Mouse (Mus musculus) heart, embryonic 16.5 days (tissue): ENCODE results near the gene R3hdm1. TPM values are rescaled to one million over a fixed set of nuclear protein-coding genes. Genes with fewer than 3 reads are reported as not detected.
"Not testable (repeated sequence)": the region's sequence is repeated elsewhere in the genome, so short reads cannot be mapped to it uniquely, and the experiment has no call there.

ENCODE experiments used
- ATAC-seq: fragments of 200-750 bp; cut with Nextera tagmentation; replicated peaks from 2 replicates; pipeline ENCODE4 v1.8.0; 2017; ENCODE audit warnings: moderate number of reproducible peaks; ENCODE audit not compliant: insufficient read depth, low FRiP score; ENCODE audit errors: extremely low read depth
- H3K27ac ChIP-seq: fragments of 300-500 bp; sonication (generic); 2 replicates; pipeline ENCODE4 v1.5.1; 2014; ENCODE audit warnings: mild to moderate bottlenecking, low read length, control low read depth, moderate library complexity
- H3K27me3 ChIP-seq: fragments of 300-500 bp; sonication (generic); 2 replicates; pipeline ENCODE4 v1.6.1; 2014; ENCODE audit warnings: low read length, mixed read lengths; ENCODE audit not compliant: control insufficient read depth, insufficient read depth
- H3K36me3 ChIP-seq: fragments of 300-500 bp; sonication (generic); 2 replicates; pipeline ENCODE4 v1.6.1; 2014; ENCODE audit not compliant: control insufficient read depth, insufficient read depth
- H3K4me1 ChIP-seq: fragments of 300-500 bp; sonication (generic); 2 replicates; pipeline ENCODE4 v1.6.1; 2014; ENCODE audit warnings: low read length, mixed read lengths; ENCODE audit not compliant: control insufficient read depth, insufficient read depth
- H3K4me2 ChIP-seq: fragments of 300-500 bp; sonication (generic); 2 replicates; pipeline ENCODE4 v1.6.1; 2014; ENCODE audit warnings: low read depth, mild to moderate bottlenecking, control low read depth, low read length
- H3K4me3 ChIP-seq: fragments of 300-500 bp; sonication (generic); 2 replicates; pipeline ENCODE4 v1.5.1; 2014; ENCODE audit warnings: mild to moderate bottlenecking, control low read depth, low read length
- H3K9ac ChIP-seq: fragments of 300-500 bp; sonication (generic); 2 replicates; pipeline ENCODE4 v1.6.1; 2014; ENCODE audit warnings: low read length, control low read depth
- H3K9me3 ChIP-seq: fragments of 300-500 bp; sonication (generic); replicated peaks from 2 replicates; pipeline ENCODE4 v1.6.1; 2016; ENCODE audit warnings: low read length; ENCODE audit not compliant: control insufficient read depth
- WGBS: fragments of 180-500 bp; shearing (Covaris S2); extraction: QIAGEN DNeasy Blood & Tissue Kit; methylation state at CpG from one replicate; pipeline ENCODE4 v1.1.7; 2014; 5-methylcytosine and 5-hydroxymethylcytosine counted together
- polyA plus RNA-seq: library from polyadenylated mRNA; unstranded; fragments of >200 nt; fragmentation: Nextera tagmentation; extraction: Ambion mirVana; gene quantifications from 2 replicates; pipeline ENCODE4 v1.2.1, GENCODE M21; 2015

Gene R3hdm1
- polyA plus RNA-seq, 1 experiment from 2014 or later = 47.8 TPM

DNA sequence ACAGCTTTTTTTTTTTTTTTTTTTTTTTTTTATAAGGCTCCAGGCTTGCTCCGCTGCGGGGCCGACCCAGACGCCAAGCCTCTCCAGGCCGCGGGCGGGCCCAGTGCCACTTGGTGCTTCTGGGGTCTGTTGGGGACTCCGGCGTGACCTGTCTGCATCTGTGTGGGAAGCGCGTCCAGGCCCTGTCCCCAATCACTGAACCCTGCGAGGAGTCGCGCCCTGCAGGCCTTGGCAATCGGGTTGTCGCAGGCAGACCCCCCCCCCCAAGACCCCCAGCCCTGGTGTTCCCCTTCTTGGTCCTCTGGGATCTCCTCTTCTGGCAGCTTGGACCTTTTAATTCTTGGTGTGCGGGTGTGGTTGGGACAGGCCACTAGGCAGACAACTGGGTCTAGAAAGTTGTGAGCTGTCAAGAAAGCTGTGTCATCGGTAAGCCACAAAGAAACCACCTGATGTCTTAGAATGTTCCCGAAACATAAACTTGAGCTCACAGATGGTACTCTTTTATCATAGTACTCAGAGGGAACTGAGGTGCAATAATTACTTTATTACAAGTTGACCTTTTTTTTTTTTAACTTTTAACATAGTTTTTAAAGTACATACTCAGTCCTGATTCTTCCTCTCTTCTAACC is 141.7 kb downstream of the R3hdm1 start:
- peak overlapping the region; percentile 87 for H3K27ac ChIP-seq
- peak overlapping the region; percentile 94 for H3K9ac ChIP-seq
- no peaks in the 10 kb centered on the region for H3K36me3 ChIP-seq
- peak overlapping the region; percentile 93 for H3K4me2 ChIP-seq
- peak overlapping the region; percentile 85 for H3K4me3 ChIP-seq
- peaks cover 7% of the 10 kb centered on the region for H3K4me1 ChIP-seq
- no peaks in the 10 kb centered on the region for H3K9me3 ChIP-seq
- no peaks in the 10 kb centered on the region for H3K27me3 ChIP-seq
- peak; percentile 29 for ATAC-seq
- under 1% methylated on average over 19 of the region's 19 CpGs for WGBS

DNA sequence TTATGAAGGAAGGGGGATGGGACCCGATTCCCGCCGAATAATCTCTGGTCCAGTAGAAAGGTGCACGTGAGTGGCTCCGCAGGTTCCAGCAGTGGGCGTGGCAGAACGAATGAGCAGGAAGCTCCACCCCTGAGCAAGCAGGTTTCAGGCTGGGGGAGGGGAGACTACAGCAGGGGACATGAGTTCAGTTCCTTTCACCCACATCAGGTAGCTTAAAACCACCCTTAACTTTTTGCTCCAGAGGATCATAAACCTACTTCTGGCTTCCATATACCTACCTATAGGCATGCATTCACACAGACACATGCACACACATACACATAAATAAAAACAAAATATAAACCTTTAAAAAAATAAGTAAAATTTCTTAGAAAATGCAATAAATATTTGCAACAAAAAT is 164.0 kb downstream of the R3hdm1 start:
- H3K9me3 ChIP-seq, H3K4me2 ChIP-seq, H3K27me3 ChIP-seq, H3K9ac ChIP-seq, H3K27ac ChIP-seq, ATAC-seq, H3K4me1 ChIP-seq, H3K4me3 ChIP-seq: not testable (repeated sequence)
- 80% methylated on average over 7 of the region's 7 CpGs for WGBS
- H3K36me3 ChIP-seq = peaks cover 63% of the 10 kb centered on the region

DNA sequence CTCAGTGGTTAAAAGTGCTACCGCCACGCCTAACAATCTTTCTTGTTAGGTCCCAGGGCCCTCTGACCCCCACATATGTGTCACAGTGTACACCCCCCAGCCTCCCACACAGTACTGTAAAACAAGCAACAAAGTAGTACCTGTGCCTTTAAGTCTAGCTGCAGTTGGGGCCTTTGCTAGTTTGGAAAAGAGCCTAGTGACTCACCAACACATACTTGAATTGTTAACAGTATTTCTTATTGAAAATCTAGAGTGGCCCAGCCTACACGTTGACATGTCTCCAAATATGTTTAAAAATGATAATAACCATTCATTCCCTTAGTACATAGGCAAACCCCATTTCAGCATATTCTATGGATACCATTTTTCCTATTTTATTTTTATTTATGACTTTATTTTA is 167.6 kb downstream of the R3hdm1 start:
- no peak overlapping the region for H3K9ac ChIP-seq
- H3K36me3 ChIP-seq = peaks cover 70% of the 10 kb centered on the region
- H3K27ac ChIP-seq = no peak overlapping the region
- H3K27me3 ChIP-seq = no peaks in the 10 kb centered on the region
- H3K4me1 ChIP-seq = no peaks in the 10 kb centered on the region
- no peak overlapping the region for H3K4me3 ChIP-seq
- no peak for ATAC-seq
- no peak overlapping the region for H3K4me2 ChIP-seq
- no peaks in the 10 kb centered on the region for H3K9me3 ChIP-seq
- WGBS = 84% methylated on average over 3 of the region's 3 CpGs

DNA sequence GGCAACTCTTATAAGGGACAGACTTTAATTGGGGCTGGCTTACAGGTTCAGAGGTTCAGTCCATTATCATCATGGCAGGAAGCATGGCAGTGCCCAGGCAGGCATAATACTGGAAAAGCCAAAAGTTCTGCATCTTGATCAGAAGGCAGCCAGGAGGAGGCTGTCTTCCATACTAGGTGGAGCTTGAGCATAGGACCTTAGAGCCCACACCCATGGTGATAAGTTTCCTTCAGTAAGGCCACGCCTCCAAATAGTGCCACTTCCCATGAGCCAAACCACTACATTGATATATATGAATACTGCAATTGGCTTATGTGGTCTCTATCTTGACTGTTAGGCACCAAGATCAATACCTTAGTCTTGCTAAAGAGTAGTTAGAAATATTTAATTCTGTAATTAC is 172.8 kb downstream of the R3hdm1 start:
- peaks cover 66% of the 10 kb centered on the region for H3K36me3 ChIP-seq

DNA sequence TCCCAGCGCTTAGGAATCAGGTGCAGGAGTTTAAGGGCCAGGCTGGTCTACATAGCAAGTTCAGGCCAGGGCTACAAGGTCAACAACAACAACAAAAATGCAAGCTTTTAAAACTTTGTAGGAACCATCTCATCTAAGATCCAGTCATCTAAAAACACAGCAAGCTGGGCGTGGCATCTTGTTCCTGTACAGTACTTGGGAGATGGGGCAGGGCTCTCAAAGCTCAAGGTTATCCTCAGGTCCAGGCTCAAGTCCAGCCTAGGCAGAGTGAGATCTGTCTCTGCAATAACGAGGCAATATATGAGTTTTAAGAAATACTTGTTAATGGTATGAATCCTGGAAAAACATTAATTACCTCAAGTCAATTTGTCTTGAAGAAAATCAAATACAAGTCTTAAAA is 175.5 kb downstream of the R3hdm1 start:
- H3K36me3 ChIP-seq = peaks cover 60% of the 10 kb centered on the region
- H3K4me3 ChIP-seq = no peak overlapping the region
- no peaks in the 10 kb centered on the region; the same call in 1 of the 2 replicates for H3K9me3 ChIP-seq
- H3K4me2 ChIP-seq = no peak overlapping the region
- H3K4me1 ChIP-seq = no peaks in the 10 kb centered on the region
- no peak overlapping the region for H3K9ac ChIP-seq
- H3K27me3 ChIP-seq = no peaks in the 10 kb centered on the region
- 93% methylated on average over 3 of the region's 3 CpGs for WGBS
- no peak overlapping the region for H3K27ac ChIP-seq
- ATAC-seq = no peak

More for the DNA sequence above, 172.8 kb downstream of the R3hdm1 start:
- Histone ChIP-seq H3K27ac (no peak overlapping the region), H3K4me1 (no peaks in the 10 kb centered on the region), H3K4me3 (no peak overlapping the region), H3K27me3 (no peaks in the 10 kb centered on the region), H3K9ac (no peak overlapping the region), H3K4me2 (no peak overlapping the region), H3K9me3 (no peaks in the 10 kb centered on the region)
- 96% methylated on average over 1 of the region's 1 CpGs for WGBS
- ATAC-seq = no peak

DNA sequence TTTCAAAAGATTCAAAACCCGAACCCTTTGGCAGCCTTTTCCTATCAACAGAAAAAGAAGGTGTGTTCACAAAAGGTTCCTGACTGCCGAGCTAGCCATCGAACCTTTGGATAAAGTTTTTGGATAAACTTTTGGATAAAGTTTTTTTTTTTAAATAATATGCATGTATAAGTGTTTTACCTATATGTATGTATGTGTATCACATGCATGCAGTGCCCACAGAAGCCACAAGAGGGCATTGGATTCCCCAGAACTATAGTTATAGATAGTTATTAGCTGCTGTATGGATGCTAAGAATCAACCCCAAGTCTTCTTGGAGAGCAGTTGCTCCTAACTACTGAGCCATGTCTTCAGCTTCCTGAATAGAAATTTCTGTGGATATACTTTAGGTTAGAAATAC is 178.7 kb downstream of the R3hdm1 start:
- H3K4me1 ChIP-seq = no peaks in the 10 kb centered on the region
- H3K36me3 ChIP-seq = peaks cover 42% of the 10 kb centered on the region
- H3K27ac ChIP-seq = no peak overlapping the region
- H3K9me3 ChIP-seq = no peaks in the 10 kb centered on the region; the same call in 1 of the 2 replicates
- no peak overlapping the region for H3K9ac ChIP-seq
- no peak overlapping the region for H3K4me2 ChIP-seq
- WGBS = 93% methylated on average over 3 of the region's 3 CpGs
- H3K4me3 ChIP-seq = no peak overlapping the region
- no peaks in the 10 kb centered on the region for H3K27me3 ChIP-seq
- ATAC-seq = no peak

DNA sequence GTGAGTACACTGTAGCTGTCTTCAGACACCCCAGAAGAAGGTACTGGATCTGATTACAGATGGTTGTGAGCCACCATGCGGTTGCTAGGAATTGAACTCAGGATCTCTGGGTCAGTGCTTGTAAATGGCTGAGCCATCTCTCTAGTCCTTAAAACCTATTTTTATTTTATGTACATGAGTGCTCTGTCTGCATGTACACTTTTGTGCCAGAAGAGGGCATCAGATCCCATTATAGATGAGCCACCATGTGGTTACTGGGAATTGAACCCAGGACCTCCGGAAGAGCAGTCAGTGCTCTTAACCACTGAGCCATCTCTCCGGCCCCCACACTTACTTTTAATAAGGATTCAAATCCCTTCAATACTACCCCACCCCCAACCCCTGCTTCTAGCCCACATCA is 179.8 kb downstream of the R3hdm1 start:
- Histone ChIP-seq H3K27ac (no peak overlapping the region), H3K4me2 (no peak overlapping the region), H3K4me1 (no peaks in the 10 kb centered on the region), H3K9me3 (no peaks in the 10 kb centered on the region; the same call in 1 of the 2 replicates), H3K4me3 (no peak overlapping the region), H3K36me3 (peaks cover 32% of the 10 kb centered on the region), H3K9ac (no peak overlapping the region), H3K27me3 (no peaks in the 10 kb centered on the region)
- ATAC-seq = no peak
- WGBS = 93% methylated on average over 3 of the region's 3 CpGs

DNA sequence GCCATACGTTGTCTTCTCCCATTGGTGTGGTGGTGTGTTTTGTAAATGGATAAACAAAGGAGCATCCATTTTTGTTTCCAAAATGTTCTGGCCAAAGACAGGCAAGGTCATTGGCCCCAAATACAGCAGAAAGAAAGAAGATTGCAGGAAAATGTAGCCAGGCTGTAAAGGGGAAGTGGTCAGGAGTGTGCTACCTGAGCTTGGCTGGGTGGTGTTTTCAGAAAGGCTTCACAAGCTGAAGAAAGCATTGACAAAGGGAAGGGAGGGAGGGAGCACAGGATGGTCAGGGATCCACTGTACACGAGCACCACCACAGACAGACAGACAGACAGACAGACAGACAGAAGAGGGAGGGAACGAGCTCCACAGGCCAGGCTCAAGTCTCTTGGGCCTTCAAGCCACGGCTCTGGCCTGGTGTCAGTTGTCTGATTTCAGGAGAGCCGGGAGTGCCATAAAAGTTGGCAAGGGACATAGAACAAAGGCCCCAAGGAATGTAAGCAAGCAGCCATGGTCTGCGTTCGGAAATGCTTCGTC is 181.1 kb downstream of the R3hdm1 start:
- no peak for ATAC-seq
- Histone ChIP-seq H3K9me3 (no peaks in the 10 kb centered on the region; the same call in 1 of the 2 replicates), H3K36me3 (peaks cover 21% of the 10 kb centered on the region), H3K4me2 (no peak overlapping the region), H3K27ac (no peak overlapping the region), H3K4me3 (no peak overlapping the region), H3K9ac (no peak overlapping the region), H3K27me3 (no peaks in the 10 kb centered on the region), H3K4me1 (no peaks in the 10 kb centered on the region)
- 86% methylated on average over 8 of the region's 8 CpGs for WGBS

DNA sequence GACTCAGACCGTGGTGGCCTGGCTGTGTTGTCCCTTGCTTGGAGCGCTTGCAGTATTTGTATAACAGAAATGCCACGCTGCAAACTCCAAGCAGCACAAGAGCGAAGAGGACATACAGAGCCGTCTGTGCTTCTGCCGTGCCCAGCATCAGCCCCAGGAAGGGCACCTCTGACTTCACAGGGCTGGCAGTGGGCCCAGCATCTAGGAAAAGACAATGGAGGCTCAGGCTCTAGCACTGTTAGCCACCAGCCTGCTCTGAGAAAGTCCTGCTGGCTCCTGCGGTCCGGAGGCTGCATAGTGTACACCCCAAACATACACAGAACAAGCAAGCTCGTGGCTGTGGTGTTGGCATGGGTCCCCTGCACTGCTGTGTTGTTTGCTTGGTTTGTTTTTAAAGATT is 182.0 kb downstream of the R3hdm1 start:
- H3K9ac ChIP-seq = no peak overlapping the region
- no peaks in the 10 kb centered on the region for H3K27me3 ChIP-seq
- 71% methylated on average over 9 of the region's 9 CpGs for WGBS
- H3K4me1 ChIP-seq = no peaks in the 10 kb centered on the region
- no peaks in the 10 kb centered on the region; the same call in 1 of the 2 replicates for H3K9me3 ChIP-seq
- no peak overlapping the region for H3K4me2 ChIP-seq
- H3K4me3 ChIP-seq = no peak overlapping the region
- H3K36me3 ChIP-seq = peaks cover 12% of the 10 kb centered on the region
- H3K27ac ChIP-seq = no peak overlapping the region
- no peak for ATAC-seq
